Mouse (Mus musculus): ENCODE results near the gene Ctbs. TPM values are rescaled to one million over a fixed set of nuclear protein-coding genes. Genes with fewer than 3 reads are reported as not detected.
"Not testable (repeated sequence)": the region's sequence is repeated elsewhere in the genome, so short reads cannot be mapped to it uniquely, and the experiment has no call there.

Gene Ctbs
- polyA plus RNA-seq, 1 experiment from 2014 or later: 8.4 TPM

DNA sequence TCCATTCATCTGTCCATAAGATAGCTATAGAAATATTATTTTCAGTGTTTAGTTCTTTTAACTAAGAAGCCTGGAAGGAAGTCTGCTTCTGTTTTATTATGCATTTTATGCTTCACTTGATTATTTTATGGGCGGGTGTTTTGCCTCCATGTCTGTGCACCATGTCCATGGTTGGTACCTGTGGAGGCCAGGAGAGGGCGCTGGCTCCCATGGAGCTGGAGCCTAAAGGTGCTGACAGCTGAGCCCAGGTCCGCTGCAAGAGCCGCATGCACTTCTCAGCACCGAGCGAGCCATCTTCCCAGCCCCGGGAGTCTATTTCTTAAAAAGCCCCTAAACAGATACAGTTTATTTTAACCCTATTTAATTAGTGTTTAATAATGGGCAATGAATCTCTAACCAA is 25.9 kb upstream of the Ctbs start:
- Histone ChIP-seq H3K9ac (ENCODE audit: low read depth, low read length) (no peak overlapping the region), H3K4me2 (no peak overlapping the region), H3K4me1 (replicated peaks; ENCODE audit: control insufficient read depth, insufficient read depth, low read length) (peaks cover 7% of the 10 kb centered on the region), H3K27me3 (replicated peaks; ENCODE audit: control insufficient read depth, insufficient read depth, low read length) (no peaks in the 10 kb centered on the region), H3K36me3 (ENCODE audit: control insufficient read depth, insufficient read depth, low read length) (peaks cover 35% of the 10 kb centered on the region), H3K27ac (ENCODE audit: low read depth, low read length) (no peak overlapping the region), H3K9me3 (ENCODE audit: control insufficient read depth, low read length) (no peaks in the 10 kb centered on the region), H3K4me3 (ENCODE audit: low read depth, low read length) (no peak overlapping the region)
- ATAC-seq (replicated peaks; ENCODE audit: low FRiP score) (no peak), DNase-seq (ENCODE audit: low spot score) (no peak)
- WGBS: 83% methylated on average over 7 of the region's 7 CpGs

DNA sequence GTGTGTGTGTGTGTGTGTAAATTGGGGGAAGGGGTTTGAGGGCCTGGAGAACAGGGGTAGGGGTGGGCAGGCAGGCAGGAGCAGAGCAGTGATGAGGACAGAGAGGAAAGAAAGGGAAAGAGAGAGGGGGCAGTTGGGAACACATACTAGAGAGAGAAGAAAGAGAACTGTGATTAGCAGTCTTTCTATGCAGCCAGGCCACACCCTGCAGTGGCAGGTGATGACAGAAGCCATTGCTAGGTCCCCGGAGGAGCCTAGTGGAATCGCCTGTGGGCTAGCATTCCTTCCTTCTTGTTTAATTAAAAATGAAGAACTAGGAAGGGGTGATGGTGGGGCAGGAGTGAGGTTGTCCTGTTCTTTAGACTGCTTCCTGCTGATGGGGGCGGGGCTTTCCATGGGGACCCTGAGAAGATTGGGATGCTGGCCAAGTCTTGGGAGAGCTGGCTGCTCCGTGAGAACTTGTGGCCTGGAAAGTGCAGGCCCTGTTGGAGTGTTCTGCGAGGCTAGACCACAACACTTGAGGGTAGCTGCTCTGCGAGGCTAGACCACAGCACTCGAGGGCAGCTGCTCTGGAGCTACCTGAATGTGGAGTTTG is 25.2 kb upstream of the Ctbs start:
- Histone ChIP-seq H3K4me1 (replicated peaks; ENCODE audit: control insufficient read depth, insufficient read depth, low read length) (peaks cover 4% of the 10 kb centered on the region), H3K27ac (ENCODE audit: low read depth, low read length) (no peak overlapping the region), H3K4me3 (ENCODE audit: low read depth, low read length) (no peak overlapping the region), H3K9ac (ENCODE audit: low read depth, low read length) (no peak overlapping the region), H3K27me3 (replicated peaks; ENCODE audit: control insufficient read depth, insufficient read depth, low read length) (no peaks in the 10 kb centered on the region), H3K36me3 (ENCODE audit: control insufficient read depth, insufficient read depth, low read length) (peaks cover 35% of the 10 kb centered on the region), H3K4me2 (no peak overlapping the region), H3K9me3 (ENCODE audit: control insufficient read depth, low read length) (no peaks in the 10 kb centered on the region)
- DNase-seq (ENCODE audit: low spot score) (no peak), ATAC-seq (replicated peaks; ENCODE audit: low FRiP score) (no peak)
- 82% methylated on average over 7 of the region's 7 CpGs for WGBS

DNA sequence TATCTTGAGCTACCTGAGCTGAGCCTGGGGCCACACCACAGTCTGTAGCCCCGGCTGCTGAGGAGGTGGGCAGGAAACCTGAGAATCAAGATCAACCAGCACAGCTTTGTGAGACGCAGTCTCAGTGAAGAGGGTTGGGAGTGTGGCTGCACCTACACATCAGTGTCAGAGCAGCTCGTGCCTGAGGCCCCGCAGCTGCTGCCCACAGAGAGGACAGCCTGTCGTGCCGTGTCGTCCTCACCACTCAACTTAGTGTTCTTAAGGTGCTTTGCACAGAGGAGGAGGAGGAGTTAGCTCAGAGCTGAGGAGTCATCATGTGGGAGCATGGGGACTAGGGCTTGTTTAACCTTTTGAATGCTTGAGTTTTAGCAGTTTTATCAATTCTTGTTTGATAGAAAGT is 23.7 kb upstream of the Ctbs start:
- 73% methylated on average over 7 of the region's 7 CpGs for WGBS
- ATAC-seq (replicated peaks; ENCODE audit: low FRiP score): no peak

DNA sequence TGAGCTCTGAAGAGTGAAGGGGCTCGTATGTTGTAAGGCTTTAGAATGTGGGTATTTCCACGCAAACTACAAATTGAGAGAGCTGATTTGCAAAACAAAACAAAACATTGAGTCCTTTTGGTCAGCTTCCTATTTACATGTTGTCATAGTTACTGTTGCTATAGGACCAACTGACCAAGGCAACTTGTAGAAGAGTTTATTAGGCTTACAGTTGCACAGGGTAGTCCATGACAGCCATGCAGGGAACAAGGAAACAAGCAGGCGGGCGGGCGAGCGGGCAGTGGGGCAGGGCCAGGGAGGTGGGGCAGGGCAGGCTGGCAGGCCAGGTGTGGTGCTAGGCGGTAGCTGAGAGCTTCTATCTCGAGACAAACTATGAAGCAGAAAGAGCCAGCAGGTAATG is 23.1 kb upstream of the Ctbs start:
- H3K9me3 ChIP-seq (ENCODE audit: control insufficient read depth, low read length): no peaks in the 10 kb centered on the region
- no peak overlapping the region for H3K4me3 ChIP-seq (ENCODE audit: low read depth, low read length)
- no peak overlapping the region for H3K4me2 ChIP-seq
- WGBS: 95% methylated on average over 8 of the region's 8 CpGs
- DNase-seq (ENCODE audit: low spot score) (no peak), ATAC-seq (replicated peaks; ENCODE audit: low FRiP score) (no peak; the same call in 1 of the 2 replicates)
- peaks cover 4% of the 10 kb centered on the region for H3K4me1 ChIP-seq (replicated peaks; ENCODE audit: control insufficient read depth, insufficient read depth, low read length)
- peaks cover 26% of the 10 kb centered on the region for H3K36me3 ChIP-seq (ENCODE audit: control insufficient read depth, insufficient read depth, low read length)
- H3K27ac ChIP-seq (ENCODE audit: low read depth, low read length): no peak overlapping the region
- no peaks in the 10 kb centered on the region for H3K27me3 ChIP-seq (replicated peaks; ENCODE audit: control insufficient read depth, insufficient read depth, low read length)
- H3K9ac ChIP-seq (ENCODE audit: low read depth, low read length): no peak overlapping the region

More for the DNA sequence above, 23.7 kb upstream of the Ctbs start:
- Histone ChIP-seq H3K4me2 (no peak overlapping the region), H3K36me3 (ENCODE audit: control insufficient read depth, insufficient read depth, low read length) (peaks cover 26% of the 10 kb centered on the region), H3K9me3 (ENCODE audit: control insufficient read depth, low read length) (no peaks in the 10 kb centered on the region), H3K27ac (ENCODE audit: low read depth, low read length) (no peak overlapping the region), H3K4me1 (replicated peaks; ENCODE audit: control insufficient read depth, insufficient read depth, low read length) (peaks cover 4% of the 10 kb centered on the region), H3K4me3 (ENCODE audit: low read depth, low read length) (no peak overlapping the region), H3K27me3 (replicated peaks; ENCODE audit: control insufficient read depth, insufficient read depth, low read length) (no peaks in the 10 kb centered on the region), H3K9ac (ENCODE audit: low read depth, low read length) (no peak overlapping the region)
- no peak for DNase-seq (ENCODE audit: low spot score)

DNA sequence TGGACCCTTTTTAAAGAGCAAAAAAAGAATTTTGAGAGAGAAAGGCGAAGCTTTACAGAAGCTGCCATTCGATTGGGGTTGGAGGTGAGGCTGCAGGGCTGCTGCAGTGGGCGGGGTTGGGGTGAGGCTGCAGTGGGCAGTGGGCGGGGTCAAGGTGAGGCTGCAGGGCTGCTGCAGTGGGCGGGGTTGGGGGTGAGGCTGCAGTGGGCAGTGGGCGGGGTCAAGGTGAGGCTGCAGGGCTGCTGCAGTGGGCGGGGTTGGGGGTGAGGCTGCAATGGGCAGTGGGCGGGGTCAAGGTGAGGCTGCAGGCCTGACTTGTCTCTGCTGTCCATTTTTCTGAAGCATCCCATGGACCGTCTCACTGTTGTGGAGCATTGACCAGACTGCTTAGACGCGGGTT is 16.5 kb upstream of the Ctbs start:
- peak; percentile 24; the same call in 1 of the 2 replicates for ATAC-seq (replicated peaks; ENCODE audit: low FRiP score)
- not testable (repeated sequence) for H3K9me3 ChIP-seq (ENCODE audit: control insufficient read depth, low read length)

DNA sequence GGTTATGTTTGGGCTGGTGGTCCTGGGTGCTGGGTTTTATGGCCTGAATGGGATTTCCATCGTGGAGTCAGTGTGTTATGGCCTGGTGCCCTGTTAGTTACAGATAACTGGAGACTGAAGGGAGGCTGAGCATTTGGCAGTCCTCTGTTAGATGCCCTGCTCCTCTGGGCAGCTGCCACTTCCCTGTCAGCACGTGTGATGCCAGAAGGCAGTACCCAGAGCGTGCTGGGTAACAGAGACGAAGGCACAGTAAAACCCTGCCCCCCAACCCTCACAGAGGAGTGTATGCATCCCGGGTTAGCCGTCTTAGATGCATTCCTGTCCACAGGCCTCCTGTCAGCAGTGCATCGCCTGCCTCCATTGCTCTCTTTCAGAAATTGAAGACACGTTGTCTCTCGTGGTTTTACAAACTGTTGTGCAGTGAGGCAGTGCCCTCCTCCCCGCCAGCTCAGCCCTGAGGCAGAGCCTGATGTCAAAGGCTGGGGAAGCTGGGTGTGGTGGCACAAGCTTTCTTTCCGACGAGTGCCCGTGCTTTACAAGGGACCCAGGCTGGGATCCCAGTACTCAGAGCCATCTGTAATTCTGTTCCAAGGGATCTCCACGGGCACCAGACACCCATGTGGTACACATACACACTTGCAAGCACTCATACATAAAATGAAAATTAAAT is 15.8 kb upstream of the Ctbs start:
- no peak overlapping the region for H3K27ac ChIP-seq (ENCODE audit: low read depth, low read length)
- H3K4me1 ChIP-seq (replicated peaks; ENCODE audit: control insufficient read depth, insufficient read depth, low read length): no peaks in the 10 kb centered on the region
- ATAC-seq (replicated peaks; ENCODE audit: low FRiP score) (no peak), DNase-seq (ENCODE audit: low spot score) (no peak)
- H3K4me2 ChIP-seq: no peak overlapping the region
- H3K4me3 ChIP-seq (ENCODE audit: low read depth, low read length): no peak overlapping the region
- peaks cover 40% of the 10 kb centered on the region for H3K36me3 ChIP-seq (ENCODE audit: control insufficient read depth, insufficient read depth, low read length)
- no peaks in the 10 kb centered on the region for H3K27me3 ChIP-seq (replicated peaks; ENCODE audit: control insufficient read depth, insufficient read depth, low read length)
- H3K9ac ChIP-seq (ENCODE audit: low read depth, low read length): no peak overlapping the region
- WGBS: 89% methylated on average over 14 of the region's 14 CpGs
- no peaks in the 10 kb centered on the region for H3K9me3 ChIP-seq (ENCODE audit: control insufficient read depth, low read length)

More for the DNA sequence above, 16.5 kb upstream of the Ctbs start:
- peaks cover 37% of the 10 kb centered on the region for H3K36me3 ChIP-seq (ENCODE audit: control insufficient read depth, insufficient read depth, low read length)
- H3K27me3 ChIP-seq (replicated peaks; ENCODE audit: control insufficient read depth, insufficient read depth, low read length); H3K27ac ChIP-seq (ENCODE audit: low read depth, low read length); H3K4me2 ChIP-seq; DNase-seq (ENCODE audit: low spot score); H3K9ac ChIP-seq (ENCODE audit: low read depth, low read length); H3K4me3 ChIP-seq (ENCODE audit: low read depth, low read length); H3K4me1 ChIP-seq (replicated peaks; ENCODE audit: control insufficient read depth, insufficient read depth, low read length): not testable (repeated sequence)
- WGBS: 88% methylated on average over 11 of the region's 11 CpGs

DNA sequence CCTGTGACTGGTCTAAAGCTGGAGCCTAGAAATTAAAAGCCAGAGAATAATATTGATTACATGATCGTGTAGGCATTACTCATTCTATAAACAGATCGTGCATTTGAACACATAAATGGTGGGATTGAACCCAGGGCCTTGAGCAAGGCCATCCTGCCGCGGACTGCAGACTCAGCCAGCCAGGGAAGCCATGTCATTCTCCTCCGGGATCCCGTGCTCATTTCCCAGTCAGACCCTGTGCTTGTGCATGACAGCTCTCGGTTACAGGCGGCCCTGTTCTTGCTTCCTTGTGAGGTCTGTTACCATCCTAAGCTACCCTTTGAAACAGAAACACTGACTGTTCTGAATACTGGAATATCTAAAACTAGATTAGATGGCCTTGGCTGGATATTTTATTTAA is 14.9 kb upstream of the Ctbs start:
- Histone ChIP-seq H3K4me1 (replicated peaks; ENCODE audit: control insufficient read depth, insufficient read depth, low read length) (no peaks in the 10 kb centered on the region), H3K27me3 (replicated peaks; ENCODE audit: control insufficient read depth, insufficient read depth, low read length) (no peaks in the 10 kb centered on the region), H3K4me3 (ENCODE audit: low read depth, low read length) (no peak overlapping the region), H3K27ac (ENCODE audit: low read depth, low read length) (no peak overlapping the region), H3K9me3 (ENCODE audit: control insufficient read depth, low read length) (no peaks in the 10 kb centered on the region), H3K36me3 (ENCODE audit: control insufficient read depth, insufficient read depth, low read length) (peaks cover 37% of the 10 kb centered on the region), H3K4me2 (no peak overlapping the region), H3K9ac (ENCODE audit: low read depth, low read length) (no peak overlapping the region)
- whole genome bisulfite sequencing: 92% methylated on average over 8 of the region's 8 CpGs
- ATAC-seq (replicated peaks; ENCODE audit: low FRiP score): no peak
- DNase-seq (ENCODE audit: low spot score): no peak

DNA sequence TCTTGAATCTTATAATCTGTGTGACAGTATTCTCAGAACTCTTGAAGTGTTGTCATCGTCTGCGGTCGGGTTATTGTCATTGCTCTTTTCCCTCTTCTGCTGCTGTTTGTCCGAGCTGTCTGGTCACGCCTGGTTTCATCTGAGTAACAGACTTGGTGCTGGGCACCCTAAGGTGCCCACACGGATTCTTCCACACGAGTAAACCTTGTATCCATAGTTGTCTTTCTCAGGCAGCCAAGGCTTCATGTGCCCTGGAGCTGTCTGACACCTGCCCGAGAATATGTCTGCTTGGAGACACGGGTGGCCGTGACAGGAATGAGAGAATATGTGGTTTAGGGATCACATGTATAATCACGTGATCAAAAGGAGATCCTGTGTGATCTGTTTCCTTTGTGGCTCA is 14.1 kb upstream of the Ctbs start:
- ATAC-seq (replicated peaks; ENCODE audit: low FRiP score) (no peak), DNase-seq (ENCODE audit: low spot score) (no peak)
- H3K27ac ChIP-seq (ENCODE audit: low read depth, low read length): no peak overlapping the region
- no peak overlapping the region for H3K4me2 ChIP-seq
- no peaks in the 10 kb centered on the region for H3K4me1 ChIP-seq (replicated peaks; ENCODE audit: control insufficient read depth, insufficient read depth, low read length)
- H3K9me3 ChIP-seq (ENCODE audit: control insufficient read depth, low read length): no peaks in the 10 kb centered on the region
- no peaks in the 10 kb centered on the region for H3K27me3 ChIP-seq (replicated peaks; ENCODE audit: control insufficient read depth, insufficient read depth, low read length)
- WGBS: 90% methylated on average over 11 of the region's 11 CpGs
- H3K36me3 ChIP-seq (ENCODE audit: control insufficient read depth, insufficient read depth, low read length): peaks cover 38% of the 10 kb centered on the region
- H3K4me3 ChIP-seq (ENCODE audit: low read depth, low read length): no peak overlapping the region
- H3K9ac ChIP-seq (ENCODE audit: low read depth, low read length): no peak overlapping the region

DNA sequence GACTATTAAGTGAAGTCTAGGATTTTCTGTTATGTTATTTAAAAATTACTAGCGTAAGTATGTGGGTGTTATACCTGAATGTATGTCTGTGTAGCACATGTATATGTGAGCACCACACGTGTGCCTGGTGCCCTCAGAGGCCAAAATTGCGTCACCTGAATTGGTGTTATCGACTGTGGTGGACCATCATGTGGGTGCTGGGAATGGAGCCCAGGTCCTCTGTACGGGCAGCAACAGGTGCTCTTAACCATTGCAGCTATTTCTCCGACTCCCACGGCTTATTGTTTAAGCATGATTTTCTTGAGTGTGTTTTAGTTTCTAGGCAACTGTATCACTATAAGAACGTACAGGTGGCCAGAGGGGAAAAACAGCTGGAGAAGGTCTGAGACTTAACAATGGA is 13.5 kb upstream of the Ctbs start:
- H3K27ac ChIP-seq (ENCODE audit: low read depth, low read length): no peak overlapping the region
- no peak overlapping the region for H3K4me2 ChIP-seq
- DNase-seq (ENCODE audit: low spot score) (peak; percentile 11), ATAC-seq (replicated peaks; ENCODE audit: low FRiP score) (no peak)
- no peak overlapping the region for H3K4me3 ChIP-seq (ENCODE audit: low read depth, low read length)
- no peak overlapping the region for H3K9ac ChIP-seq (ENCODE audit: low read depth, low read length)
- H3K4me1 ChIP-seq (replicated peaks; ENCODE audit: control insufficient read depth, insufficient read depth, low read length): no peaks in the 10 kb centered on the region
- H3K9me3 ChIP-seq (ENCODE audit: control insufficient read depth, low read length): no peaks in the 10 kb centered on the region
- WGBS: 92% methylated on average over 8 of the region's 8 CpGs
- H3K36me3 ChIP-seq (ENCODE audit: control insufficient read depth, insufficient read depth, low read length): peaks cover 40% of the 10 kb centered on the region
- no peaks in the 10 kb centered on the region for H3K27me3 ChIP-seq (replicated peaks; ENCODE audit: control insufficient read depth, insufficient read depth, low read length)

All from liver, embryonic 11.5 days (tissue).